Mouse (Mus musculus): Measurements from ENCODE around the gene AB124611. TPM values are rescaled to one million over a fixed set of nuclear protein-coding genes. Genes with fewer than 3 reads are reported as not detected.
"Not testable (repeated sequence)": the region's sequence is repeated elsewhere in the genome, so short reads cannot be mapped to it uniquely, and the experiment has no call there.

AB124611 gene
- total and polyA plus RNA-seq, 2 experiments = 3.4 to 3.5 TPM

GRCm38 (mm10) chr9:21511052-21511451, 14.9 kb upstream of the AB124611 start:
- Histone ChIP-seq H3K9ac (ENCODE audit: low read depth, low read length) (no peak overlapping the region), H3K4me3 (ENCODE audit: insufficient read depth, low read depth, low read length) (no peak overlapping the region), H3K4me1 (ENCODE audit: control insufficient read depth, insufficient read depth, low read length) (peaks cover 6% of the 10 kb centered on the region), H3K79me2 (ENCODE audit: control insufficient read depth, insufficient read depth, low read length) (no peaks in the 10 kb centered on the region), H3K27me3 (ENCODE audit: control insufficient read depth, insufficient read depth, low read length) (no peaks in the 10 kb centered on the region), H3K27ac (replicated peaks; ENCODE audit: insufficient read depth, low read depth, low read length) (no peak overlapping the region), H3K36me3 (ENCODE audit: control insufficient read depth, insufficient read depth, low read length) (no peaks in the 10 kb centered on the region)
- DNase-seq (ENCODE audit: extremely low read depth, low read depth, low spot score) = no peak
- no peak for TF ChIP-seq POLR2A (IDR thresholded peaks at IDR 0.05; ENCODE audit: extremely low read depth, insufficient read depth, low read length)
- WGBS = 78% methylated on average over 9 of the region's 9 CpGs

- Histone ChIP-seq H3K9ac (ENCODE audit: low read depth, low read length) (no peak overlapping the region), H3K27me3 (ENCODE audit: control insufficient read depth, insufficient read depth, low read length) (no peaks in the 10 kb centered on the region), H3K4me1 (ENCODE audit: control insufficient read depth, insufficient read depth, low read length) (peaks cover 6% of the 10 kb centered on the region), H3K4me3 (ENCODE audit: insufficient read depth, low read depth, low read length) (no peak overlapping the region), H3K79me2 (ENCODE audit: control insufficient read depth, insufficient read depth, low read length) (no peaks in the 10 kb centered on the region), H3K27ac (replicated peaks; ENCODE audit: insufficient read depth, low read depth, low read length) (no peak overlapping the region), H3K36me3 (ENCODE audit: control insufficient read depth, insufficient read depth, low read length) (no peaks in the 10 kb centered on the region)
- WGBS = 97% methylated on average over 4 of the region's 4 CpGs
- DNase-seq (ENCODE audit: extremely low read depth, low read depth, low spot score) = no peak
- TF ChIP-seq CTCF (IDR thresholded peaks at IDR 0.05; ENCODE audit: low read depth, low read length) = no peak
- no peak for TF ChIP-seq POLR2A (IDR thresholded peaks at IDR 0.05; ENCODE audit: extremely low read depth, insufficient read depth, low read length)
Measured at GRCm38 (mm10) chr9:21513466-21513865, 12.5 kb upstream of the AB124611 start.

DNA sequence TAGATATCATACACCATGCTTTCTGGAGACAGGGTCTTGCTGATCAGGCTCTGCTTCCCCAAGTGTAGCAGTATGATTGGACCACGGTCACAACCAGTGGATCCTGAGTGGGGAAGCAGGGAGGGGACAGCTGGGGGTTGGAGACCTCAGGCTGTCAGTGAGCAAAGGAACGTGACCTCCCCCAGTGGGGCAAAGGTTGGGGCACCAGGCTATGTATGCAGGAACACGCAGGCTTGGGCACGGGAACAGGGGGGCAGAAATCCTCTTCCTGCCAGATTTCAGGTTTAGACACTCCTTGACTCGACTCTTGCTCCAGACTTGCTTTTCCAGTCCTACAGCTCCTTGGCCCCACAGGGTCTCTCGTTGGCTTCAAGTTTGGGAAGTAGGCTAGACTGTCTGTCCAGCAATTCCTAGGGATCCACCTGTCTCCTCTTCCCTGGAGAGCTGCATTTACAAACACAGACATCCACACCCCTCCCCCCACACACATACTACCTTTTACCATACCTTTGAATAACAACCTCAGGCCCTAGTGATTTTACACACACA, 8.0 kb upstream of the AB124611 start:
- Histone ChIP-seq H3K79me2 (ENCODE audit: control insufficient read depth, insufficient read depth, low read length) (no peaks in the 10 kb centered on the region), H3K9ac (ENCODE audit: low read depth, low read length) (no peak overlapping the region), H3K27me3 (ENCODE audit: control insufficient read depth, insufficient read depth, low read length) (no peaks in the 10 kb centered on the region), H3K27ac (replicated peaks; ENCODE audit: insufficient read depth, low read depth, low read length) (no peak overlapping the region), H3K36me3 (ENCODE audit: control insufficient read depth, insufficient read depth, low read length) (no peaks in the 10 kb centered on the region), H3K4me1 (ENCODE audit: control insufficient read depth, insufficient read depth, low read length) (no peaks in the 10 kb centered on the region), H3K4me3 (ENCODE audit: insufficient read depth, low read depth, low read length) (no peak overlapping the region)
- WGBS = 47% methylated on average over 6 of the region's 6 CpGs
- TF ChIP-seq POLR2A (IDR thresholded peaks at IDR 0.05; ENCODE audit: extremely low read depth, insufficient read depth, low read length) (no peak), CTCF (IDR thresholded peaks at IDR 0.05; ENCODE audit: low read depth, low read length) (no peak)
- DNase-seq (ENCODE audit: extremely low read depth, low read depth, low spot score) = no peak

DNA sequence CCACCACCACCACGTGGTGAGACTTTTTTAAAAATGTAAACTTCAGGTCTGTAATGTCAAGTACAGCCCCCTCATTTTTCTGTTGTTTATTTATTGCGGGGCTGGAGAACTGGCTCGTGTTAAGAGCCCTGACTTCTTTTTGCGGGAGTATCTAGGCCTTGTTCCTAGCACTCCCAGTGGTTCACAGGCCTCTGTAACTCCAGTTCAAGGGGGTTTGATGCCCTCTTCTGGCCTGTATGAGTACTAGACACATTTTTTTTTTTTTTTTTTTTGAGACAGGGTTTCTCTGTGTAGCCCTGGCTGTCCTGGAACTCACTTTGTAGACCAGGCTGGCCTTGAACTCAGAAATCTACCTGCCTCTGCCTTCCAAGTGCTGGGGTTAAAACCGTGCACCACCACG, 7.3 kb upstream of the AB124611 start:
- H3K79me2 ChIP-seq (ENCODE audit: control insufficient read depth, insufficient read depth, low read length); DNase-seq (ENCODE audit: extremely low read depth, low read depth, low spot score); H3K36me3 ChIP-seq (ENCODE audit: control insufficient read depth, insufficient read depth, low read length); H3K27ac ChIP-seq (replicated peaks; ENCODE audit: insufficient read depth, low read depth, low read length); H3K9ac ChIP-seq (ENCODE audit: low read depth, low read length); H3K4me1 ChIP-seq (ENCODE audit: control insufficient read depth, insufficient read depth, low read length); H3K4me3 ChIP-seq (ENCODE audit: insufficient read depth, low read depth, low read length); H3K27me3 ChIP-seq (ENCODE audit: control insufficient read depth, insufficient read depth, low read length): not testable (repeated sequence)
- 88% methylated on average over 6 of the region's 6 CpGs for WGBS

- peak; percentile 38 for DNase-seq (ENCODE audit: extremely low read depth, low read depth, low spot score)
- no peak overlapping the region for H3K4me3 ChIP-seq (ENCODE audit: insufficient read depth, low read depth, low read length)
- H3K36me3 ChIP-seq (ENCODE audit: control insufficient read depth, insufficient read depth, low read length) = no peaks in the 10 kb centered on the region
- H3K27ac ChIP-seq (replicated peaks; ENCODE audit: insufficient read depth, low read depth, low read length) = peak overlapping the region; percentile 27
- H3K27me3 ChIP-seq (ENCODE audit: control insufficient read depth, insufficient read depth, low read length) = no peaks in the 10 kb centered on the region
- H3K9ac ChIP-seq (ENCODE audit: low read depth, low read length) = no peak overlapping the region
- WGBS = 80% methylated on average over 7 of the region's 7 CpGs
- H3K79me2 ChIP-seq (ENCODE audit: control insufficient read depth, insufficient read depth, low read length) = no peaks in the 10 kb centered on the region
- no peaks in the 10 kb centered on the region for H3K4me1 ChIP-seq (ENCODE audit: control insufficient read depth, insufficient read depth, low read length)
- no peak for TF ChIP-seq POLR2A (IDR thresholded peaks at IDR 0.05; ENCODE audit: extremely low read depth, insufficient read depth, low read length)
- TF ChIP-seq CTCF (IDR thresholded peaks at IDR 0.05; ENCODE audit: low read depth, low read length) = no peak
Measured at GRCm38 (mm10) chr9:21525142-21525936, 637 bp upstream of the AB124611 start.

- Histone ChIP-seq H3K9ac (ENCODE audit: low read depth, low read length) (peak overlapping the region; percentile 25; the same call in 1 of the 2 replicates), H3K27ac (replicated peaks; ENCODE audit: insufficient read depth, low read depth, low read length) (no peak overlapping the region; the same call in 1 of the 2 replicates), H3K4me1 (ENCODE audit: control insufficient read depth, insufficient read depth, low read length) (no peaks in the 10 kb centered on the region), H3K79me2 (ENCODE audit: control insufficient read depth, insufficient read depth, low read length) (no peaks in the 10 kb centered on the region), H3K27me3 (ENCODE audit: control insufficient read depth, insufficient read depth, low read length) (no peaks in the 10 kb centered on the region), H3K4me3 (ENCODE audit: insufficient read depth, low read depth, low read length) (peak overlapping the region; percentile 25; the same call in 1 of the 2 replicates), H3K36me3 (ENCODE audit: control insufficient read depth, insufficient read depth, low read length) (no peaks in the 10 kb centered on the region)
- no peak for DNase-seq (ENCODE audit: extremely low read depth, low read depth, low spot score)
- WGBS = 70% methylated on average over 3 of the region's 3 CpGs
- TF ChIP-seq CTCF (IDR thresholded peaks at IDR 0.05; ENCODE audit: low read depth, low read length) (no peak), POLR2A (IDR thresholded peaks at IDR 0.05; ENCODE audit: extremely low read depth, insufficient read depth, low read length) (no peak)
Measured at GRCm38 (mm10) chr9:21526634-21526944, 613 bp downstream of the AB124611 start.

Measured in liver, adult 2 months (tissue).